Mouse (Mus musculus) heart, embryonic 12.5 days (tissue): ENCODE data around the gene Nrap. TPM values are rescaled to one million over a fixed set of nuclear protein-coding genes. Genes with fewer than 3 reads are reported as not detected.

ENCODE experiments used
- ATAC-seq: fragments of 200-750 bp; cut with Nextera tagmentation; 2 replicates; pipeline ENCODE4 v1.8.0; 2017; ENCODE audit warnings: moderate TSS enrichment, moderate library complexity; ENCODE audit not compliant: insufficient number of reproducible peaks, low FRiP score
- H3K27ac ChIP-seq: fragments of 300-500 bp; sonication (generic); 2 replicates; pipeline ENCODE4 v1.5.1; 2016; ENCODE audit warnings: mild to moderate bottlenecking, moderate library complexity; ENCODE audit not compliant: poor library complexity, severe bottlenecking
- H3K27me3 ChIP-seq: fragments of 300-500 bp; sonication (generic); replicated peaks from 2 replicates; pipeline ENCODE4 v1.6.1; 2016; ENCODE audit warnings: mild to moderate bottlenecking, moderate library complexity
- H3K36me3 ChIP-seq: fragments of 300-500 bp; sonication (generic); 2 replicates; pipeline ENCODE4 v1.6.1; 2016; ENCODE audit warnings: mild to moderate bottlenecking, moderate library complexity
- H3K4me1 ChIP-seq: fragments of 300-500 bp; sonication (generic); replicated peaks from 2 replicates; pipeline ENCODE4 v1.6.1; 2016; ENCODE audit warnings: mild to moderate bottlenecking
- H3K4me2 ChIP-seq: fragments of 300-500 bp; sonication (generic); 2 replicates; pipeline ENCODE4 v1.6.1; 2016; ENCODE audit warnings: mild to moderate bottlenecking, moderate library complexity
- H3K4me3 ChIP-seq: fragments of 300-500 bp; sonication (generic); 2 replicates; pipeline ENCODE4 v1.5.1; 2016; ENCODE audit warnings: mild to moderate bottlenecking
- H3K9ac ChIP-seq: fragments of 300-500 bp; sonication (generic); 2 replicates; pipeline ENCODE4 v1.6.1; 2016; ENCODE audit warnings: mild to moderate bottlenecking, moderate library complexity
- H3K9me3 ChIP-seq: fragments of 300-500 bp; sonication (generic); replicated peaks from 2 replicates; pipeline ENCODE4 v1.6.1; 2016; ENCODE audit warnings: mild to moderate bottlenecking, moderate library complexity
- WGBS: fragments of 180-500 bp; shearing (Covaris S2); methylation state at CpG from one replicate; pipeline ENCODE4 v1.1.7; 2016; 5-methylcytosine and 5-hydroxymethylcytosine counted together
- polyA plus RNA-seq: library from polyadenylated mRNA; unstranded; fragments of >200 nt; fragmentation: Nextera tagmentation; extraction: Ambion mirVana; gene quantifications from 2 replicates; pipeline ENCODE4 v1.2.1, GENCODE M21; 2016

Gene Nrap
- polyA plus RNA-seq, 1 experiment from 2014 or later, result 23.2 TPM

DNA sequence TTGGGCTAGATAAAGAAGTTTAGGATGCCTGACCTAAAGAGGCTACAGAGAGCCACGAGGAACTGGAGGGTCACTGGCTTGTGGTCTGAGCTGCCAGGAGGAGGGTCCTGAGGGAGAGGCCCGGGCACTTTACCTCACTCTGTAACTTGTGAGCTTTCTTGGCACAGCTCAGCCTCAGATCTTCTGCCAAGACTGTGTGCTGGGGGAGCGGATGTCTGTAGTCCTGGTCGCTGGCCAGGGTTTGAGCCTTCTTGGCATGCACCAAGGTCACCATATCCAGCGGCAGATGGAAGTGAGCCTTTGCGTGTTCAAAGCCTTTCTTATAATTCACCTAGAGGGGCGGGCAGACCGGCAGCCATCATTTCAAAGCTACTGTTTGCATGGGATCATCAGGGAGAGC, 47.8 kb downstream of the Nrap start:
- no peak for ATAC-seq
- H3K36me3 ChIP-seq, result peaks cover 45% of the 10 kb centered on the region
- 74% methylated on average over 8 of the region's 8 CpGs for WGBS
- H3K4me3 ChIP-seq, result no peak overlapping the region
- no peaks in the 10 kb centered on the region for H3K4me1 ChIP-seq
- H3K27ac ChIP-seq, result no peak overlapping the region
- H3K9ac ChIP-seq, result no peak overlapping the region
- H3K9me3 ChIP-seq, result no peaks in the 10 kb centered on the region
- peaks cover 8% of the 10 kb centered on the region; the same call in 1 of the 2 replicates for H3K27me3 ChIP-seq
- no peak overlapping the region for H3K4me2 ChIP-seq

DNA sequence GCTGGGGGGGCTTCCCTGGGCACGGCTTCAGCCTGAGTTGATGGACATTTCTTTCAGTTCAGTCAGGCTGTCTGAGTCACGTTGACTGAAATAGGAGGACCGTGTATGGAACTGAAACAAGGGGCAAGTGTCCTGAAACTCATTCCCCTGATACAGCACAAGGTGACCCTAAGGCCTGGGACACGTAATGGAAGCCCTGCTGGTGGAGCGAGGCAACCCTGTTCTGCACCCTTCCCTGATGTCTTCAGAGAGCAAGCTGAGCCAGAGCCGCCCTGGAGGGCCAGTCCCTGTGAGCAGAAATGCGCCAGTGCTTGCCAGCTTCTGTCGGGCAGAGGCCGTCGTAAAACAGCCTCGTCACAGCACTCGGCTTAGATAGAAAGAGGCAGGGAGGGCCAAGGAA, 53.0 kb downstream of the Nrap start:
- Histone ChIP-seq H3K36me3 (peaks cover 68% of the 10 kb centered on the region), H3K4me1 (no peaks in the 10 kb centered on the region), H3K9me3 (no peaks in the 10 kb centered on the region), H3K27me3 (0 out of 2 replicates have a peak, but pooled peaks cover 5% of the 10 kb centered on the region), H3K9ac (no peak overlapping the region), H3K27ac (no peak overlapping the region), H3K4me3 (no peak overlapping the region), H3K4me2 (no peak overlapping the region)
- ATAC-seq, result no peak
- WGBS, result 67% methylated on average over 12 of the region's 12 CpGs

DNA sequence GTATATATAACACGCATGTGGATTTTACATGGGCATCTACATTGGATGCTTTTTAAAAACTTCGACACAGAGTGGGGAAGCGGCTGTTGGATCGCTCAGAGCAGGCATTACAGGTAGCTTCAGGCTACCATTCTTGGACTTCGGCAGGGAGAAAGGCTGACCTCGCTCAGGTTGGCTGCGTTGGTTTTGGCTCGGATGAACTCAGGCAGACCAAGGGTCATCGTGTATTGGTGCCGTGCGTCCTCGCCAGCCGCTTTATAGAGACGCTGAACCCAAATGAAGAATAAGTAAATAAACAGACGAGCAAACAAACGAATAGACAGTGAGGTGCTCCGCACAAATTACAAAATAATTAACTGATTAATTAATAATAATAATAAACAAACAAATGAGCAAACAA, 53.5 kb downstream of the Nrap start:
- 0 out of 2 replicates have a peak, but pooled peaks cover 5% of the 10 kb centered on the region for H3K27me3 ChIP-seq
- no peak overlapping the region for H3K9ac ChIP-seq
- no peak overlapping the region for H3K4me2 ChIP-seq
- H3K4me1 ChIP-seq, result no peaks in the 10 kb centered on the region
- no peak overlapping the region for H3K4me3 ChIP-seq
- H3K9me3 ChIP-seq, result no peaks in the 10 kb centered on the region
- WGBS, result 93% methylated on average over 17 of the region's 17 CpGs
- H3K27ac ChIP-seq, result no peak overlapping the region
- peaks cover 65% of the 10 kb centered on the region for H3K36me3 ChIP-seq
- ATAC-seq, result no peak

DNA sequence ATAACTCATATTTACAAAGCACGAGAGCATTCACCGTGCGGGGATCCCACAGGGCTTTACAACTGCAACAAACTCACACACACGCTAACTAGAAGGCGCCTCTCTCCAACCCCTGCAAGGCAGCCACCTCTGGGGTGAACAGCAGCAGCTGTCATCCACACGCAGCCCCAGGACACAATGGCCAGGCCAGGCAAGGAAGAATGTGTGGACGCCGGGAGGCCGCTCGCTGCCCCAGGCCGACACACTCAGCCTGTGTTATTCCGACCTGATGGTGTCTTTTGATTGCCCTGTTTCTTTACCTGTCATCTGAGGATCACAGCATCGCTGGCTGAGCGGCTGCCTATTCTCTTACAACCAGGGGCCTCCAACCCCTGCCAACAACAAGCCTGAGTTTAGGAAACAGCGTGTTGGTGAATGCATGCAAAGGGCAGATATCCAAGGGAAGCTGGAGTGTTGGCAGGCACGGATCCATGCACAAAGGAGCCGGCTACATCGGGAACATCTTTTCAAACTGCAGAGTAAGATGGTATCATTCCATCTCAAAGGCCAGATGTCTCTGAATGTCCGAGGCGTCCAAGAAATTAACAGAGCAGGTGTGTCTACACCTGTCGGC, 63.5 kb downstream of the Nrap start:
- no peaks in the 10 kb centered on the region for H3K9me3 ChIP-seq
- no peak overlapping the region for H3K9ac ChIP-seq
- H3K4me3 ChIP-seq, result no peak overlapping the region
- H3K27ac ChIP-seq, result 0 out of 2 replicates have a peak overlapping the region, but pooled peaks have one; percentile 8
- H3K36me3 ChIP-seq, result peaks cover 28% of the 10 kb centered on the region
- ATAC-seq, result peak; percentile 15; the same call in 1 of the 2 replicates
- WGBS, result 57% methylated on average over 21 of the region's 21 CpGs
- peaks cover 4% of the 10 kb centered on the region for H3K27me3 ChIP-seq
- peaks cover 24% of the 10 kb centered on the region for H3K4me1 ChIP-seq
- H3K4me2 ChIP-seq, result 0 out of 2 replicates have a peak overlapping the region, but pooled peaks have one; percentile 24

DNA sequence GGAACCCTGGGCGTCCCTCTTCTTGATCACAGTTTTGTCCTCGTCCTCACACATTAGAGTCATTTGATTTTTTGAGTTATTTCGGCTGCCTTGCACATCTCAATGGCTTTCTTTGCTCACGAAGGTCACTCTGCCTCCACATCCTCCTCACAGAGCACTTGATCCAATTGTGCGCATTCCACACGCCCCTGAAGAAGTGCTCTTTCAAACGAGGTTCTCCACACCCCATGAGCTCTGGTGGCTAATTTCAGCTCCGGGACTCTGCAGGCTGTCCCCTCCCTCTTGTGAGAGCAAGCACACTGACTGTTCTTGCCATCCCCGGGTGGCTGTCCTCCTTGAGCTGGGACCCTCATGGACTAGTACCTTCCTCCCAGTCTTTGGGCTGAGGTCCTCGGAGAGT, 64.2 kb downstream of the Nrap start:
- no peak overlapping the region for H3K9ac ChIP-seq
- H3K4me3 ChIP-seq, result no peak overlapping the region
- H3K27me3 ChIP-seq, result peaks cover 9% of the 10 kb centered on the region
- H3K9me3 ChIP-seq, result no peaks in the 10 kb centered on the region
- WGBS, result 56% methylated on average over 10 of the region's 10 CpGs
- peaks cover 25% of the 10 kb centered on the region for H3K36me3 ChIP-seq
- 0 out of 2 replicates have a peak overlapping the region, but pooled peaks have one; percentile 8 for H3K27ac ChIP-seq
- peak overlapping the region; percentile 24; the same call in 1 of the 2 replicates for H3K4me2 ChIP-seq
- ATAC-seq, result no peak
- peaks cover 24% of the 10 kb centered on the region for H3K4me1 ChIP-seq

DNA sequence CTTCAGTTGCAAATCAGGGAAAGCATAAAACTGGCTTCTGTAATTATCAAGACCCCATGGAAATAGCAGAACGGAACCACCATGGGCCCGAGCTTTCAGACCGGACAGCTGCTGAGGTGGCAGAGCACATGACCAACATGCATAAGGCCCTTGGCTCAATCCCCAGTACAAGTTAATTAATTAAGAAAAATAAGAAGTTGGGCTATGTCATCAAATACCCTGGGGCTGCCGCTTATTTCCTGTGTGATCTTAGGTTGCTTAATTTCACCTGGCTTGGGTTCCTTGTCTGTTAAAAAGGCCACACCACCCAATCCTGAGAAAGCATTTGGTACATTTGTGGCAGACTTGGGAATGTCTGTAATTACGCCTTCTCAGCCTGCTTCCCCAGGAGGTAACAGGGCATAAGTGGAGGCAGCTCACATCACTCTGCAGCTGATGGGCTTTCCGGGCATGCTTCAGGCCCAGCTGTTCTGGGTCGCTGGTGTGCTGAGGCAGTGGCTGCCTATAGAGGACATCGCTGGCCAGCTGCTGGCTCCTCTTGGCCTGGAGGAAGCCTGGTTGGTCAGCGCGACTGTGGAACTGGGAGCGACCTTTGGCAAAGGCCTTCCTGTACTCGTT, 68.4 kb downstream of the Nrap start:
- no peak overlapping the region for H3K4me2 ChIP-seq
- H3K27me3 ChIP-seq, result peaks cover 16% of the 10 kb centered on the region
- ATAC-seq, result no peak
- H3K9ac ChIP-seq, result no peak overlapping the region
- H3K9me3 ChIP-seq, result no peaks in the 10 kb centered on the region
- peaks cover 29% of the 10 kb centered on the region for H3K36me3 ChIP-seq
- WGBS, result 76% methylated on average over 12 of the region's 12 CpGs
- peaks cover 20% of the 10 kb centered on the region for H3K4me1 ChIP-seq
- H3K4me3 ChIP-seq, result no peak overlapping the region
- H3K27ac ChIP-seq, result no peak overlapping the region

DNA sequence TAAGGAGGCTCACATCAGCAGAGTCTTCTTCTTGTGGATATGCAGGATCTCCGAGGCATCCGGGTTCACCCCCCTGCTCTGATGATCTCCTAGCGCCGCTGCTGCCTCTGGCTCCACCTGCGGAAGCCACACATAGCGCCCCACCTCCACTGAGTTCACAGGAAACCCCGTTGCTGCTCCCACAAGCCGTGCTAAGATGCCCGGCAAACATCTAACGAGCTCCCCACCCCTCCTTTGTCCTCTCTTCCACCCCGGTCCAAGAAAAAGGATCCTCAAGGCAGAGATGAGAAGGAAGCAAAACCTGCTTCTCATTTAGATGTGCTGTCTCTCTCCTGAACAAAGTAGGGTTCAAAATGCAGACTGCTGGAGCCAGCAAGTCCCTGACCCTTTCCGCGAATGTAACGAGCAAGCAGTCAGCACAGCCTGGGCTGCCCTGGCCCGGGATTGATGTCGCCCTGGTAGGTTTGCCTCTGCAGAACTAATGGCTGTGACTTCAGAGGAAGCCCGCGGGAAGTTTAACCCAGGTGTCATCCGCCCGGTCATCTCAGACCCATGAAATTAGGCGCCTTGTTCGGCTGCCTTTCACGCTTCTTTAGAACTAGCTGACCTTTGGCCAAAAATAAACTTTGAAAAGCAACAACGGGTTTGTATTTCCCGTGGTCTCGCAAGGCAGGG, 69.5 kb downstream of the Nrap start:
- Histone ChIP-seq H3K4me1 (peaks cover 9% of the 10 kb centered on the region), H3K4me2 (peak overlapping the region; percentile 40; the same call in 1 of the 2 replicates), H3K36me3 (peaks cover 29% of the 10 kb centered on the region), H3K9ac (no peak overlapping the region), H3K27me3 (peaks cover 16% of the 10 kb centered on the region), H3K27ac (no peak overlapping the region), H3K9me3 (no peaks in the 10 kb centered on the region), H3K4me3 (no peak overlapping the region)
- 40% methylated on average over 26 of the region's 26 CpGs for WGBS
- ATAC-seq, result no peak

DNA sequence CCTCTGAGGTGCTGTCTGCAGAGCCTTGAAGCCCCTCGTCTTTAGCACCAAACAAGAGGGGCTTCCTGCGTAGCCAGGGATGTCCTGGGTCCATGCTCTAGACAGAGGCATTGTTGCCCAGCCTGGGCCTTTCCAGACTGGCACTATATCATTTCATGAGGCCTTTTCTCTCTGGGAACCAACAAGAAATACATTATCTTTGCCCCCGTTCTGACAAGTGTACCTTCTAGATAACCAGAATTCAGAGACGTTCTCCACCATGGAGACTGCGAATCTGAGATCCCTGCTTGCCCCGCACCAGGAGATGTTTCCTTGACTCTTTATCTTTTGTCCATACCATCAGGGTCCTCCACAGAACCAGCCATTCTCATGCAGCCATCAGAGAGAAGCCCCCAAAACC, 70.2 kb downstream of the Nrap start:
- peaks cover 29% of the 10 kb centered on the region for H3K36me3 ChIP-seq
- no peak overlapping the region for H3K4me3 ChIP-seq
- no peak for ATAC-seq
- 63% methylated on average over 6 of the region's 6 CpGs for WGBS
- peaks cover 2% of the 10 kb centered on the region; the same call in 1 of the 2 replicates for H3K4me1 ChIP-seq
- H3K9ac ChIP-seq, result no peak overlapping the region
- H3K27ac ChIP-seq, result no peak overlapping the region
- no peaks in the 10 kb centered on the region for H3K9me3 ChIP-seq
- no peak overlapping the region for H3K4me2 ChIP-seq
- H3K27me3 ChIP-seq, result peaks cover 16% of the 10 kb centered on the region

DNA sequence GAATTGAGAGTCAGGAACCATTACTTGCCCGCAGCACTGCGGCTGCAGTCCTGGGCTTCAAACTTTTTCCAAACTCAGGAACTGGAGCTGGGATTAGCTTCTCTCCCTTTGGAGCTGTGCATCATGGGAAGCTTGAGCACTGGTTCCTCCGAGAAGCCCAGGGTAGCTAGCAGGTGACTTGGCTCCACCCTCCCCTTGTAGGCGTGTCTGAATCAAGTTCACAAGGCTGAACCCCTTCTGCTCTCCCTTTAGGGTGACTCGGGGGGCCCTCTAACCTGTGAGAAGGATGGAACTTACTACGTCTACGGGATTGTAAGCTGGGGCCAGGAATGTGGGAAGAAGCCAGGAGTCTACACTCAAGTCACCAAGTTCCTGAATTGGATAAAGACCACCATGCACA, 70.6 kb downstream of the Nrap start:
- Histone ChIP-seq H3K27me3 (peaks cover 16% of the 10 kb centered on the region), H3K9me3 (no peaks in the 10 kb centered on the region), H3K9ac (no peak overlapping the region), H3K4me3 (no peak overlapping the region), H3K27ac (no peak overlapping the region), H3K36me3 (peaks cover 29% of the 10 kb centered on the region), H3K4me1 (no peaks in the 10 kb centered on the region; the same call in 1 of the 2 replicates), H3K4me2 (no peak overlapping the region)
- WGBS, result 79% methylated on average over 7 of the region's 7 CpGs
- ATAC-seq, result no peak

DNA sequence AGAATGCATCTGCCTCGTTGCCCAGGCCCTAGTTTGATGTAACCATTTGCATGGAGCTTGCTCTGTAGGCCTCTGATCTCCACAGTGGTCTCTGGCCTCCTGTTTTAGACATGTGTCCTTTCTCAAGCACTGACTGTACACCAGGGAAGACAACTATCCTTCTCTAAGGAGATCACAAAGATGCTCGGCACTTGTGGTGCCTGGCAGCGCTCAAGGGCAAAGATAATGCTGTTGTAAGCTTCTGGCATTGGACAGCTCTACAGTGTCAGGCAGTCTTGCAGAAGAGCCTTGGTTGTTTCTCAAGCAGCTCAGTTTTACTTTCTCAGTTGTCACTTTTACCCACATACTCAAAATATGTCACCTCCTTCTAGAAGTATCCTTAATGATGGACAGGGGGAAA, 73.3 kb downstream of the Nrap start:
- WGBS, result 57% methylated on average over 3 of the region's 3 CpGs
- Histone ChIP-seq H3K4me3 (no peak overlapping the region), H3K9me3 (no peaks in the 10 kb centered on the region), H3K36me3 (peaks cover 12% of the 10 kb centered on the region), H3K4me2 (no peak overlapping the region), H3K9ac (no peak overlapping the region), H3K27me3 (peaks cover 18% of the 10 kb centered on the region), H3K27ac (no peak overlapping the region), H3K4me1 (no peaks in the 10 kb centered on the region; the same call in 1 of the 2 replicates)
- ATAC-seq, result no peak

DNA sequence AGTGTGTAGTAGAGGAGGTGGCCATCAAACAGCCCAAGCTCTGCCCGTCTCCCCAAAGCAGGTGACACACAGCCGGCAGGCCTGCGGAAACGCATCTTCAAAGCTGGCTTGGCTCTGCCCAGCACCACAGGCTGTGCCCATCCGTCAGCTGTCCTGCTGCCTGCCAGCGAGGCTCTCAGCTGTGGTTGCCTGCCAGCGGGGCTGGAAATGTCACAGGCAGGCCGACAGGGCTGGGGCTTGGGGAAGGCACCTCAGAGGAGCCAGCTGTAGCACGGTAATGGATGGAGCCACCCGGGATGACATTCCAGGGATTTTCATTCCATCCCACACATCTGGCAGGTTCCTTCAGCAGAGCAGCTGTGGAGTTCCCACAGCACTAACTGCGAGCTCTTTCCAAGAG, 89.0 kb downstream of the Nrap start:
- Histone ChIP-seq H3K9me3 (no peaks in the 10 kb centered on the region), H3K27me3 (peaks cover 4% of the 10 kb centered on the region; the same call in 1 of the 2 replicates), H3K36me3 (no peaks in the 10 kb centered on the region), H3K9ac (no peak overlapping the region), H3K4me3 (no peak overlapping the region), H3K4me2 (no peak overlapping the region), H3K27ac (no peak overlapping the region), H3K4me1 (no peaks in the 10 kb centered on the region)
- WGBS, result 55% methylated on average over 11 of the region's 11 CpGs
- no peak for ATAC-seq
